Mouse (Mus musculus) adrenal gland, postnatal 10 days (tissue): ENCODE measurements around the gene Hdgf. TPM values are rescaled to one million over a fixed set of nuclear protein-coding genes. Genes with fewer than 3 reads are reported as not detected.

Source experiments
- DNase-seq: peaks from one replicate; pipeline ENCODE4 v3.0.0; 2021; ENCODE audit warnings: mixed read lengths
- total RNA-seq, 2 experiments: library from RNA; stranded (reverse); gene quantifications; 2 replicates each; pipeline ENCODE4 v1.2.3; 2021

The Hdgf gene
- total RNA-seq, 2 experiments from 2014 or later = 161 to 162 TPM

GRCm38 (mm10) chr3:87945781-87946540, 39.8 kb downstream of the Hdgf start:
- DNase-seq = no peak

GRCm38 (mm10) chr3:87946541-87946860, 40.4 kb downstream of the Hdgf start:
- DNase-seq = no peak

- peak; percentile 18 for DNase-seq
Observed at GRCm38 (mm10) chr3:87947056-87947810, 41.1 kb downstream of the Hdgf start.

- DNase-seq = no peak
Observed at GRCm38 (mm10) chr3:87947811-87948199, 41.7 kb downstream of the Hdgf start.

- peak; percentile 16 for DNase-seq
Observed at GRCm38 (mm10) chr3:87948378-87949265, 42.5 kb downstream of the Hdgf start, which contains the start of gene Crabp2. TSS of gene Crabp2 (plus strand) at chr3:87948666.

GRCm38 (mm10) chr3:87949266-87949954, 43.3 kb downstream of the Hdgf start:
- DNase-seq = no peak

- DNase-seq = no peak
Observed at GRCm38 (mm10) chr3:87949955-87950515, 43.9 kb downstream of the Hdgf start.

GRCm38 (mm10) chr3:87951946-87952345, 45.8 kb downstream of the Hdgf start:
- no peak for DNase-seq

- no peak for DNase-seq
Observed at GRCm38 (mm10) chr3:87952440-87952839, 46.3 kb downstream of the Hdgf start.

- no peak for DNase-seq
Observed at GRCm38 (mm10) chr3:87958056-87958455, 51.9 kb downstream of the Hdgf start.

GRCm38 (mm10) chr3:87958476-87958875, 52.4 kb downstream of the Hdgf start:
- DNase-seq = no peak

GRCm38 (mm10) chr3:87958967-87959366, 52.8 kb downstream of the Hdgf start:
- DNase-seq = no peak

- no peak for DNase-seq
Observed at GRCm38 (mm10) chr3:87959371-87959770, 53.2 kb downstream of the Hdgf start.

GRCm38 (mm10) chr3:87960191-87960585, 54.1 kb downstream of the Hdgf start:
- no peak for DNase-seq

- peak; percentile 91 for DNase-seq
Observed at GRCm38 (mm10) chr3:87960586-87961191, 54.6 kb downstream of the Hdgf start.

Other genes with a start within 250 kb of the Hdgf start
- gene Lrrc71, start 157.7 kb upstream of the Hdgf start, total RNA-seq = under 1 TPM; 0.24 to 0.58 TPM
- 10 to 100 TPM; 11.6 to 23.6 TPM for gene Ntrk1, start 111.2 kb upstream of the Hdgf start, total RNA-seq
- 1 to 10 TPM in 1 of 2 experiments, under 1 TPM in 1; 0.99 to 2.7 TPM for gene Insrr, start 109.4 kb upstream of the Hdgf start, total RNA-seq
- gene Pear1, start 82.0 kb upstream of the Hdgf start, total RNA-seq = 10 to 100 TPM; 29.7 to 30.9 TPM
- 1 to 10 TPM in 1 of 2 experiments, under 1 TPM in 1; 0.61 to 1.1 TPM for gene Sh2d2a, start 59.6 kb upstream of the Hdgf start, total RNA-seq
- 10 to 100 TPM; 49.9 to 54.9 TPM for gene Prcc, start 20.7 kb upstream of the Hdgf start, total RNA-seq
- 100 to 1,000 TPM; 104 to 123 TPM for gene Mrpl24, start 13.2 kb downstream of the Hdgf start, total RNA-seq
- gene Isg20l2, start 24.0 kb downstream of the Hdgf start, total RNA-seq = 10 to 100 TPM; 22.9 to 24.3 TPM
- 10 to 100 TPM; 12.4 to 16.3 TPM for gene Rrnad1, start 24.4 kb downstream of the Hdgf start, total RNA-seq
- gene Crabp2, start 42.3 kb downstream of the Hdgf start, total RNA-seq = under 1 TPM; 0.48 to 0.76 TPM
- gene Nes, start 64.8 kb downstream of the Hdgf start, total RNA-seq = 10 to 100 TPM; 17.7 to 23.3 TPM
- gene Bcan, start 93.9 kb downstream of the Hdgf start, total RNA-seq = 10 to 100 TPM; 18.7 to 20.0 TPM
- not detected for gene Hapln2, start 121.3 kb downstream of the Hdgf start, total RNA-seq
- gene Gpatch4, start 136.8 kb downstream of the Hdgf start, total RNA-seq = 10 to 100 TPM; 12.1 to 12.4 TPM
- 100 to 1,000 TPM; 140 to 150 TPM for gene Naxe, start 152.2 kb downstream of the Hdgf start, total RNA-seq
- gene Ttc24, start 172.0 kb downstream of the Hdgf start, total RNA-seq = not detected
- gene Iqgap3, start 175.7 kb downstream of the Hdgf start, total RNA-seq = 10 to 100 TPM in 1 of 2 experiments, 1 to 10 TPM in 1; 6.9 to 11.5 TPM
- gene Mef2d, start 236.1 kb downstream of the Hdgf start, total RNA-seq = 10 to 100 TPM; 85.7 to 86.6 TPM